Mouse (Mus musculus) spleen, adult 2 months (tissue): ENCODE results near the gene Zfp777. TPM values are rescaled to one million over a fixed set of nuclear protein-coding genes. Genes with fewer than 3 reads are reported as not detected.

ENCODE experiments used
- DNase-seq, 2 experiments: peaks; one replicate each; pipeline versions ENCODE4 v3.0.0 to v3.0.0-alpha.2; 2012 to 2021; ENCODE audit warnings: low spot score in 2 of 2, low read depth in 1 of 2
- H3K27ac ChIP-seq: fragments of 200-500 bp; 2 replicates; pipeline ENCODE4 v1.5.1; 2012; ENCODE audit warnings: low read length, inconsistent platforms; ENCODE audit not compliant: insufficient read depth
- H3K27me3 ChIP-seq: fragments of 200-500 bp; 2 replicates; pipeline ENCODE4 v1.6.1; 2012; ENCODE audit warnings: mild to moderate bottlenecking, moderate library complexity, low read length, inconsistent platforms; ENCODE audit not compliant: control insufficient read depth, insufficient read depth
- H3K36me3 ChIP-seq: fragments of 200-500 bp; 2 replicates; pipeline ENCODE4 v1.6.1; 2012; ENCODE audit warnings: mild to moderate bottlenecking, low read length, inconsistent platforms; ENCODE audit not compliant: control insufficient read depth, insufficient read depth
- H3K4me1 ChIP-seq: fragments of 200-500 bp; 2 replicates; pipeline ENCODE4 v1.6.1; 2011; ENCODE audit warnings: inconsistent platforms; ENCODE audit not compliant: control insufficient read depth, insufficient read depth, insufficient read length
- H3K4me3 ChIP-seq: fragments of 200-500 bp; 2 replicates; pipeline ENCODE4 v1.5.1; 2011; ENCODE audit warnings: mild to moderate bottlenecking, inconsistent platforms; ENCODE audit not compliant: insufficient read depth, insufficient read length; ENCODE audit errors: extremely low read depth
- CTCF ChIP-seq: fragments of 200-500 bp; IDR thresholded peaks from 2 replicates; pipeline ENCODE4 v1.5.1; 2011; ENCODE audit warnings: mild to moderate bottlenecking, inconsistent platforms; ENCODE audit not compliant: insufficient read depth, insufficient read length, insufficient replicate concordance; ENCODE audit errors: extremely low read depth
- POLR2A ChIP-seq: fragments of 200-500 bp; IDR thresholded peaks from 2 replicates; pipeline ENCODE4 v1.6.1; 2011; ENCODE audit warnings: low read depth, low read length, inconsistent platforms
- WGBS: fragments of 180-500 bp; shearing (Covaris S2); methylation state at CpG from one replicate; pipeline ENCODE4 v1.1.7; 2018; 5-methylcytosine and 5-hydroxymethylcytosine counted together
- polyA plus RNA-seq: library from polyadenylated mRNA; depleted of rRNA; stranded (reverse); fragments of >200 nt; gene quantifications from 2 replicates; pipeline ENCODE4 v1.2.3, GENCODE M21; 2012

Gene Zfp777
- polyA plus RNA-seq, 1 experiment = 17.1 TPM

- peaks cover 45% of the 10 kb centered on the region for H3K36me3 ChIP-seq
- TF ChIP-seq CTCF = no peak
- no peak for DNase-seq
- WGBS = 90% methylated on average over 10 of the region's 10 CpGs
- no peak overlapping the region for H3K4me3 ChIP-seq
- no peaks in the 10 kb centered on the region for H3K27me3 ChIP-seq
- no peaks in the 10 kb centered on the region; the same call in 1 of the 2 replicates for H3K4me1 ChIP-seq
- no peak overlapping the region for H3K27ac ChIP-seq
Measured at GRCm38 (mm10) chr6:48025905-48026660, 22.6 kb downstream of the Zfp777 start.

GRCm38 (mm10) chr6:48024994-48025345 is 23.7 kb downstream of the Zfp777 start:
- Histone ChIP-seq H3K27me3 (no peaks in the 10 kb centered on the region), H3K27ac (no peak overlapping the region), H3K36me3 (peaks cover 40% of the 10 kb centered on the region), H3K4me1 (no peaks in the 10 kb centered on the region; the same call in 1 of the 2 replicates), H3K4me3 (no peak overlapping the region)
- 96% methylated on average over 21 of the region's 21 CpGs for WGBS
- TF ChIP-seq CTCF = no peak
- no peak for TF ChIP-seq POLR2A
- DNase-seq = no peak

- no peak overlapping the region for H3K4me3 ChIP-seq
- 95% methylated on average over 43 of the region's 43 CpGs for WGBS
- H3K27ac ChIP-seq = no peak overlapping the region
- no peak for DNase-seq
- TF ChIP-seq POLR2A (no peak), CTCF (no peak)
- no peaks in the 10 kb centered on the region for H3K27me3 ChIP-seq
- peaks cover 39% of the 10 kb centered on the region for H3K36me3 ChIP-seq
- no peaks in the 10 kb centered on the region; the same call in 1 of the 2 replicates for H3K4me1 ChIP-seq
Measured at GRCm38 (mm10) chr6:48024330-48024993, 24.2 kb downstream of the Zfp777 start.

- Histone ChIP-seq H3K27me3 (no peaks in the 10 kb centered on the region), H3K27ac (no peak overlapping the region), H3K4me3 (no peak overlapping the region), H3K4me1 (no peaks in the 10 kb centered on the region; the same call in 1 of the 2 replicates), H3K36me3 (peaks cover 28% of the 10 kb centered on the region)
- no peak for TF ChIP-seq CTCF
- no peak for TF ChIP-seq POLR2A
- no peak for DNase-seq
- 92% methylated on average over 2 of the region's 2 CpGs for WGBS
Measured at GRCm38 (mm10) chr6:48022672-48023071, 26.0 kb downstream of the Zfp777 start.

- 82% methylated on average over 1 of the region's 1 CpGs for WGBS
- no peaks in the 10 kb centered on the region; the same call in 1 of the 2 replicates for H3K4me1 ChIP-seq
- no peaks in the 10 kb centered on the region for H3K27me3 ChIP-seq
- H3K36me3 ChIP-seq = peaks cover 23% of the 10 kb centered on the region
- no peak for DNase-seq
- H3K27ac ChIP-seq = no peak overlapping the region
- TF ChIP-seq CTCF (no peak), POLR2A (no peak)
- no peak overlapping the region for H3K4me3 ChIP-seq
Measured at GRCm38 (mm10) chr6:48021678-48022077, 27.0 kb downstream of the Zfp777 start.

GRCm38 (mm10) chr6:48020006-48020405 is 28.7 kb downstream of the Zfp777 start:
- WGBS = 95% methylated on average over 2 of the region's 2 CpGs
- no peaks in the 10 kb centered on the region; the same call in 1 of the 2 replicates for H3K4me1 ChIP-seq
- H3K4me3 ChIP-seq = no peak overlapping the region
- no peaks in the 10 kb centered on the region for H3K27me3 ChIP-seq
- H3K36me3 ChIP-seq = peaks cover 10% of the 10 kb centered on the region
- no peak overlapping the region for H3K27ac ChIP-seq
- DNase-seq = no peak
- TF ChIP-seq POLR2A = no peak
- TF ChIP-seq CTCF = no peak

GRCm38 (mm10) chr6:48016841-48017240 is 31.9 kb downstream of the Zfp777 start:
- WGBS = 96% methylated on average over 9 of the region's 9 CpGs
- Histone ChIP-seq H3K27me3 (no peaks in the 10 kb centered on the region), H3K36me3 (no peaks in the 10 kb centered on the region), H3K4me3 (no peak overlapping the region), H3K4me1 (no peaks in the 10 kb centered on the region; the same call in 1 of the 2 replicates), H3K27ac (no peak overlapping the region)
- no peak for DNase-seq
- TF ChIP-seq POLR2A (no peak), CTCF (no peak)
